Mouse (Mus musculus) liver, adult 2 months (tissue): Measurements from ENCODE around the gene Ntf3.

ENCODE experiments used
- CTCF ChIP-seq: fragments of 200-500 bp; IDR thresholded peaks from 2 replicates; pipeline ENCODE4 v1.5.1; 2011; ENCODE audit warnings: low read depth, low read length, control low read depth
- POLR2A ChIP-seq: fragments of 200-500 bp; IDR thresholded peaks from 2 replicates; pipeline ENCODE4 v1.6.1; 2011; ENCODE audit warnings: low read length, control low read depth; ENCODE audit not compliant: insufficient read depth; ENCODE audit errors: extremely low read depth

- TF ChIP-seq POLR2A (no peak), CTCF (no peak)
Measured at GRCm38 (mm10) chr6:126114934-126115633, 51.6 kb downstream of the Ntf3 start.
